Mouse (Mus musculus) heart, postnatal 25 days (tissue): ENCODE data around the gene Sncg. TPM values are rescaled to one million over a fixed set of nuclear protein-coding genes. Genes with fewer than 3 reads are reported as not detected.

ENCODE experiments used
- DNase-seq: peaks from one replicate; pipeline ENCODE4 v3.0.0; 2022; ENCODE audit warnings: low spot score
- intact Hi-C: fragments of 180-260 bp; cut with DNase I; formaldehyde crosslinking; loops from one replicate; pipeline ENCODE4 v1.15.1; 2025
- total RNA-seq, 2 experiments: library from RNA; stranded (reverse); gene quantifications; 2 replicates each; pipeline ENCODE4 v1.2.3; 2021

Sncg gene
- total RNA-seq, 2 experiments from 2014 or later: 5.9 to 6.5 TPM

- intact Hi-C loops: no loop called here
- no peak for DNase-seq
Measured at GRCm38 (mm10) chr14:34348301-34348700, 26.3 kb downstream of the Sncg start.

- DNase-seq: no peak
- intact Hi-C loops: no loop called here
Measured at GRCm38 (mm10) chr14:34347084-34347483, 27.5 kb downstream of the Sncg start.

GRCm38 (mm10) chr14:34345771-34346566 lies 28.6 kb downstream of the Sncg start:
- DNase-seq: no peak
- intact Hi-C loops: no loop called here

GRCm38 (mm10) chr14:34344361-34344760 lies 30.2 kb downstream of the Sncg start:
- intact Hi-C loops: no loop called here
- DNase-seq: no peak

- intact Hi-C loops: no loop called here
- no peak for DNase-seq
Measured at GRCm38 (mm10) chr14:34343078-34343477, 31.5 kb downstream of the Sncg start.

- intact Hi-C loops: no loop called here
- DNase-seq: no peak
Measured at GRCm38 (mm10) chr14:34341993-34342392, 32.6 kb downstream of the Sncg start.

- no peak for DNase-seq
- intact Hi-C loops: no loop called here
Measured at GRCm38 (mm10) chr14:34339446-34339845, 35.1 kb downstream of the Sncg start.

- no peak for DNase-seq
Measured at GRCm38 (mm10) chr14:34332476-34332875, 42.1 kb downstream of the Sncg start.

GRCm38 (mm10) chr14:34331886-34332285 lies 42.7 kb downstream of the Sncg start:
- DNase-seq: no peak
- intact Hi-C loops: no loop called here

More at GRCm38 (mm10) chr14:34332476-34332875, 42.1 kb downstream of the Sncg start:
- intact Hi-C loops: no loop called here

- no peak for DNase-seq
- intact Hi-C loops: no loop called here
Measured at GRCm38 (mm10) chr14:34330657-34331158, 43.9 kb downstream of the Sncg start.

GRCm38 (mm10) chr14:34327618-34328017 lies 47.0 kb downstream of the Sncg start:
- intact Hi-C loops: no loop called here
- no peak for DNase-seq

GRCm38 (mm10) chr14:34326606-34327005 lies 48.0 kb downstream of the Sncg start:
- no peak for DNase-seq
- intact Hi-C loops: no loop called here

- intact Hi-C loops: no loop called here
- DNase-seq: no peak
Measured at GRCm38 (mm10) chr14:34323576-34324085, 51.0 kb downstream of the Sncg start.

Other genes with a start within 250 kb of the Sncg start
- under 1 TPM; 0.17 to 0.23 TPM for gene Npy4r, start 222.3 kb downstream of the Sncg start, total RNA-seq
- gene Gprin2, start 173.1 kb downstream of the Sncg start, total RNA-seq: under 1 TPM; 0.08 to 0.28 TPM
- gene Syt15, start 155.2 kb downstream of the Sncg start, total RNA-seq: under 1 TPM; 0.70 to 0.75 TPM
- gene Shld2, start 64.3 kb downstream of the Sncg start, total RNA-seq: 1 to 10 TPM; 8.3 to 8.4 TPM
- 100 to 1,000 TPM; 126 to 142 TPM for gene Glud1, start 64.1 kb downstream of the Sncg start, total RNA-seq
- gene Fam25c, start 19.4 kb downstream of the Sncg start, total RNA-seq: not detected
- 10 to 100 TPM; 38.6 to 43.2 TPM for gene Mmrn2, start 676 bp upstream of the Sncg start, total RNA-seq
- gene Bmpr1a, start 128.6 kb upstream of the Sncg start, total RNA-seq: 10 to 100 TPM; 71.8 to 77.5 TPM
- not detected for gene 9230112D13Rik, start 148.0 kb upstream of the Sncg start, total RNA-seq
- 1,000 to 10,000 TPM; 1,007 to 1,096 TPM for gene Ldb3, start 213.9 kb upstream of the Sncg start, total RNA-seq
- 1 to 10 TPM; 2.6 to 2.9 TPM for gene Opn4, start 225.4 kb upstream of the Sncg start, total RNA-seq